ENCODE assay signal across 18 mouse cellular contexts in the genomic region with DNA sequence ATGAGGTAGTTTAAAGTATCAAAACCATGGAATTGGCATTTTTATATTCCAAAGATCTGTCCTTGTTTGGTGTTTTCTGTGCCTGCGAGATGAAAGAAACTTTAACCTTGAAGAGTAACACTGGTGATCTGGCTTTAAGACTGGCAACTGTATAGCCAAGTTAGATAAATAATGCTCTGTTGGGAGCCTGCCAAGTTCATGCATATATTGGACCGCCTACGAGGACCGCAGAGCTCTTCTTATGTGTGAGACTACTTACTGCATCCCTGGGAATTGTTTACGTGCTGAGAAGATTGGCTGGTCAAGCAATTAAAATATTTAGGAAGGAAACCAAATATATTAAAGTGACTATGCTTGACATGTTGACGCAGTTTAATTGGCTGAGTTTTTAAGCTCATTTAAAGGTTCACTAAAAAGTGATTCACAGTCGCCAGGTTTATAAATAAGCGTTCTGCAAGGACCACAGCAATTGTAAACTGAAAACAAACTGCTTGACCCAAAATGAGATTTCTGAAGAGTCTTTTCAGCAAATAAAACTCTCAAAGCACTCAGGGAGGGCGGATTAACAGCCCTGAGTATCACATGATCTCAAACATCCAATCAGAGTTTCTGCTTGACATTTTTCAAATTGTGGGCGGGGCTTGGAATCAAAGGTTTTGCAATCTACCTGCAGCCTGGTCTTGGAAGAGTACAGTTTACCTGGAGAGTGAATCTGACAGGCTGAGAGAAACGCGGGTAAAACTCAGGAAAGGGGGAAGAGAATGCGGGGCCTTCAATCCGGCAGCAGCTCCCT. TPM values are rescaled to one million over a fixed set of nuclear protein-coding genes. Genes with fewer than 3 reads are reported as not detected.
A peak's percentile ranks its signal among the peaks of the same experiment; 100 is the strongest.
DNase-seq lines count a peak whose midpoint lies in the region; TF ChIP-seq lines count a peak whose summit lies in the region.
"Had no signal": no experiment of that assay in that cellular context is flagged by ENCODE, and none has a peak within 500 bp of the region (broad histone marks: within the 10 kb centered on the region; RNA-seq: fewer than 3 reads in every experiment).

No protein-coding gene starts in this region.

- 25% methylated on average over 14 of the region's 14 CpGs for WGBS in large intestine, adult 2 months

- peak; percentile 19 for DNase-seq in kidney, postnatal 10 days
- DNase-seq in kidney, adult 18-20 months = no peak
- peak; percentile 54 for DNase-seq in ZHBTc4 (ENCODE audit: low read depth, low spot score)
- DNase-seq in large intestine, adult 2 months (ENCODE audit: low read depth, low spot score) = peak; percentile 84
- DNase-seq in lung, postnatal 25 days (ENCODE audit: low spot score) = peak; percentile 90
- no peak for DNase-seq in left cerebral cortex, adult 2 months (ENCODE audit: extremely low spot score in 1 of 2, low spot score in 2 of 2)
- no peak for DNase-seq in thymus, adult 18-20 months
- DNase-seq: cerebellum, postnatal 14 days; embryo, embryonic 11 days; heart, adult 2 months; right cerebral cortex, adult 18-20 months had no signal

- intact Hi-C loops in left cerebral cortex, adult 2 months (cut with DNase I) = no loop called here

- TF ChIP-seq CTCF in left cerebral cortex, adult 2 months (IDR thresholded peaks at IDR 0.05) = no peak

- H3K27ac ChIP-seq in left cerebral cortex, adult 2 months = no peak overlapping the region
- H3K27ac ChIP-seq: embryonic facial prominence, embryonic 15.5 days; forebrain, embryonic 10.5 days; heart, adult 2 months; hindbrain, embryonic 10.5 days; limb, embryonic 10.5 days; liver, embryonic 12.5 days; midbrain, embryonic 15.5 days had no signal

- no peak overlapping the region for H3K4me3 ChIP-seq in left cerebral cortex, adult 2 months
- H3K4me3 ChIP-seq: embryonic facial prominence, embryonic 15.5 days; forebrain, embryonic 10.5 days; heart, adult 2 months; hindbrain, embryonic 10.5 days; limb, embryonic 10.5 days; liver, embryonic 12.5 days; midbrain, embryonic 15.5 days had no signal

RNA-seq across cellular contexts. Expression of gene Fam189a2, which starts 8.4 kb away (rescaled TPM):
- polyA plus RNA-seq in large intestine, adult 2 months (2012; rRNA removed) = 6.0 and 10.2 TPM in 2 replicates
- 10 to 100 TPM in 1 of 2 experiments, 1 to 10 TPM in 1; 9.7 to 10.4 TPM for total RNA-seq in left cerebral cortex, adult 2 months (2021)
- total RNA-seq: megakaryocyte progenitor cell, adult 5-6 weeks had no signal

Comparison
In these comparisons a context has a peak if more than half of its experiments do, and no peak if none do; other contexts are left out.
1. DNase-seq: peak in kidney, postnatal 10 days (single experiment), ZHBTc4 (single experiment), large intestine, adult 2 months (single experiment) and lung, postnatal 25 days (single experiment); none in kidney, adult 18-20 months (single experiment), left cerebral cortex, adult 2 months (0 of 2) and thymus, adult 18-20 months (0 of 2).